Mouse (Mus musculus) heart, postnatal 0 days (tissue): ENCODE measurements at regions not wholly inside any gene's neighbourhood (a gene's known extent, or its start where the extent isn't known, plus 50 kb on each side); places are given as distances from the start of the nearest gene placed in this dataset.

Source experiments
- ATAC-seq: fragments of 200-750 bp; cut with Nextera tagmentation; 2 replicates; pipeline ENCODE4 v1.8.0; 2017; ENCODE audit warnings: low read depth, moderate number of reproducible peaks, moderate library complexity; ENCODE audit not compliant: insufficient read depth
- DNase-seq: peaks from one replicate; pipeline ENCODE4 v3.0.0-alpha.2; 2016; ENCODE audit warnings: low spot score
- H3K27ac ChIP-seq: fragments of 300-500 bp; sonication (generic); 2 replicates; pipeline ENCODE4 v1.5.1; 2014; ENCODE audit warnings: low read depth, mild to moderate bottlenecking
- H3K27me3 ChIP-seq: fragments of 300-500 bp; sonication (generic); 2 replicates; pipeline ENCODE4 v1.6.1; 2014; ENCODE audit warnings: low read length, mixed read lengths; ENCODE audit not compliant: control insufficient read depth, insufficient read depth
- H3K36me3 ChIP-seq: fragments of 300-500 bp; sonication (generic); replicated peaks from 2 replicates; pipeline ENCODE4 v1.6.1; 2014; ENCODE audit warnings: low read length, mixed read lengths; ENCODE audit not compliant: control insufficient read depth, insufficient read depth
- H3K4me1 ChIP-seq: fragments of 300-500 bp; sonication (generic); 2 replicates; pipeline ENCODE4 v1.6.1; 2014; ENCODE audit warnings: antibody characterized with exemption; ENCODE audit not compliant: control insufficient read depth, insufficient read depth
- H3K4me2 ChIP-seq: fragments of 300-500 bp; sonication (generic); 2 replicates; pipeline ENCODE4 v1.6.1; 2014; ENCODE audit warnings: low read depth, mild to moderate bottlenecking, low read length, moderate library complexity
- H3K4me3 ChIP-seq: fragments of 300-500 bp; sonication (generic); 2 replicates; pipeline ENCODE4 v1.5.1; 2014; ENCODE audit warnings: low read depth, low read length
- H3K9ac ChIP-seq: fragments of 300-500 bp; sonication (generic); replicated peaks from 2 replicates; pipeline ENCODE4 v1.6.1; 2014; ENCODE audit warnings: low read depth, low read length, mixed read lengths
- H3K9me3 ChIP-seq: fragments of 300-500 bp; sonication (generic); replicated peaks from 2 replicates; pipeline ENCODE4 v1.6.1; 2016; ENCODE audit warnings: low read length; ENCODE audit not compliant: control insufficient read depth
- CTCF ChIP-seq: IDR thresholded peaks from 2 replicates; pipeline ENCODE4 v1.5.1; 2016; ENCODE audit warnings: antibody characterized with exemption, control low read depth, low read depth
- EP300 ChIP-seq: IDR thresholded peaks from 2 replicates; pipeline ENCODE4 v1.6.1; 2016; ENCODE audit warnings: antibody characterized with exemption, low read depth
- WGBS: fragments of 180-500 bp; shearing (Covaris S2); extraction: QIAGEN DNeasy Blood & Tissue Kit; methylation state at CpG from one replicate; pipeline ENCODE4 v1.1.7; 2014; 5-methylcytosine and 5-hydroxymethylcytosine counted together

- Histone ChIP-seq H3K4me3 (no peak overlapping the region), H3K4me2 (no peak overlapping the region), H3K9ac (no peak overlapping the region), H3K27me3 (no peaks in the 10 kb centered on the region), H3K9me3 (no peaks in the 10 kb centered on the region), H3K27ac (no peak overlapping the region), H3K36me3 (no peaks in the 10 kb centered on the region), H3K4me1 (no peaks in the 10 kb centered on the region)
- ATAC-seq, result no peak
- WGBS, result 84% methylated on average over 3 of the region's 3 CpGs
- TF ChIP-seq EP300 (no peak), CTCF (no peak)
- DNase-seq, result no peak
Observed at GRCm38 (mm10) chr13:42558526-42558925, 121.9 kb upstream of the Phactr1 start.

DNA sequence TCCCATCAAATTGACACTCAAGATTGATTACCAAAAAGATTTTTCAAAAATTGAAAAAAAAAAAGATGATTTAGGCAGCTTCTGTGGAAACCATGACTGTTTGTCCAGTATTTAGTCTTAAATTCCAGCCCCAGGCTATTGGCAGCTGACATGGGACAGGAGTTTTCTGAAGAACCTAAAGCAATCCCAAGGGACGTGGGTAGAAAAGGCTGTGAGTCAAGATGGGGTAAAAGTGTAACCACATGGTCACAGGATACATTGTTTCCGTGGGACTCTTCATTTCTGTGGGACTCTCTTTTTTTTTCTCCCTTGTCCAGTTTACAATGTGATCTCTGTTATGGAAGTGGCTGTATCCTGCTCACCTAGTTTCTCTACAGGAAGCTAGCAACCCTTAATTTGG, 119.0 kb upstream of the Phactr1 start:
- Histone ChIP-seq H3K36me3 (no peaks in the 10 kb centered on the region), H3K27me3 (no peaks in the 10 kb centered on the region), H3K27ac (no peak overlapping the region), H3K9me3 (no peaks in the 10 kb centered on the region), H3K4me3 (no peak overlapping the region), H3K4me1 (no peaks in the 10 kb centered on the region), H3K9ac (no peak overlapping the region), H3K4me2 (no peak overlapping the region)
- no peak for DNase-seq
- TF ChIP-seq EP300, result no peak
- no peak for TF ChIP-seq CTCF
- WGBS, result 70% methylated on average over 2 of the region's 2 CpGs
- ATAC-seq, result no peak

DNA sequence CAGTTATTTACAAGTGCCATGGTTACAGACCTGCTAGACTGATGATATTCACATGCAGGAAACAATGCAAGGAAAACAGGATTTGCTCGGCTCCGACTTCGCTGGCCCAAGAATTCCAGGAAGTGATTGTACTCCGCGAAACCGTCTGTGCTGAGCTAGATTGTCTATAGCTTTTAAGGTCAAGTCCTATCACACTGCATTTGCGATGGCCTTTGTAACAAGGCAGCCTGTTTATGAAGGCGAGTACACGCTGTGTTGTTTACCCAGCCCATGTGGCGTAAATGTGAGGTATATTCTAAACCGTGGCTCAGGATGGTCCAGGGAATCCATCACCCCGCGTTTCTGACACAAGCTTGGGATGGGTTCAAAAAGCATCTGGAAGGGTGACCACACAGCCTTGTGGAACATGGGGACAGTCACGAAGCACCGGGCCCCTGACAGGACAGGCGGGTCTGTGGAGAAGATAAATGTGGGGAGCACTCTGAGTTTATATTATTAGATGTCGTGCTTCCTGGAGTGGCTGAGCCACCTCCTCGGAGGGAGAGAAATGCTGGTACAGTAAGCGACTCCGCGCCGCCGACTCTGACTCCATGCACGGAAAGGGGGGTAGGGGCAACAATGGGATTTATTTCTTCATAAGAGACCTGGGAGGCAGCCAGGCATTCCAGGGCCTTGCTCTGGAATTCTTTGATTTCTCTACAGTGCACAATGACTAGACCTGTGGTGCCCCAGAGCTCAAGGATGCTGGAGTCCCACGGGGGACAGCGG, 114.9 kb upstream of the Phactr1 start:
- H3K4me1 ChIP-seq, result no peaks in the 10 kb centered on the region
- no peak overlapping the region for H3K4me3 ChIP-seq
- 38% methylated on average over 26 of the region's 26 CpGs for WGBS
- H3K9ac ChIP-seq, result no peak overlapping the region
- peak; percentile 70 for DNase-seq
- ATAC-seq, result peak; percentile 74
- H3K27ac ChIP-seq, result peak overlapping the region; percentile 76
- H3K27me3 ChIP-seq, result no peaks in the 10 kb centered on the region
- H3K4me2 ChIP-seq, result peak overlapping the region; percentile 34
- TF ChIP-seq CTCF (no peak), EP300 (no peak)
- H3K9me3 ChIP-seq, result no peaks in the 10 kb centered on the region
- H3K36me3 ChIP-seq, result no peaks in the 10 kb centered on the region

DNA sequence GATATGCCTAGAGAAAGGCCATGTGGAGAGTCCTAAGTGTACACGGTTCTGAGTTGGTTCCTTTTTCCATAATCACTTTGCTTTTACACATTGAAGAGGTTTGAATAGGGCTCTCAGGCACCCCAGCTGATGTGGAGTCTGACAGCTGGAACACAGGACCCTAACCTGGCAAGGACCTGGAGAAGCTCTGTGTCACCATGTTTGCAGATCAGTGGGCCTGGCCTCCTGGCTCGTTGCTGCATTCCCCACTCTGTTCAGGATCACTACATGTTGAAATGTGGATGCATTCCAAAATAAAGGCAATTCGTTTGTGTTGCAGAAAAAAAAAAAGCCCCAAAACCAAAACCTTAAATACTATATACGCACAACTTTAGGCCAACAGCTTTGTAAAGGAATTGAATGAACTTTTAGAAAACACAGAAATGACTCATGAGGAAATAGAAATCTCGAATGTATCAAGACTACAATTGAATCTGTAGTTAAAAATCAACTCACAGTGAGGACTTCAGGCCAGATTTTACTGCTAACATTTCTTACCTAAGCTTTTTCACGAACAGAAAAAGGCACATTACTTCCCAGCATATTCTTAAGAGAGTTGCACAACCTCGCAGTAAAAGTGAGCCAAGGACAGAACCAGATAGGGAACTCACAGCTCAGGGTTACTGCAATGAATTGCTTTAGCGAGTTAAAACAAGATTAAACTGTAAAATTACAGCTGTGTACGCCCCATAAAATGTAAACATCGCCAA, 109.6 kb upstream of the Phactr1 start:
- no peaks in the 10 kb centered on the region for H3K9me3 ChIP-seq
- H3K4me1 ChIP-seq, result peaks cover 4% of the 10 kb centered on the region; the same call in 1 of the 2 replicates
- no peaks in the 10 kb centered on the region for H3K27me3 ChIP-seq
- no peak overlapping the region for H3K4me2 ChIP-seq
- no peaks in the 10 kb centered on the region for H3K36me3 ChIP-seq
- no peak overlapping the region for H3K9ac ChIP-seq
- DNase-seq, result no peak
- H3K4me3 ChIP-seq, result no peak overlapping the region
- 63% methylated on average over 10 of the region's 10 CpGs for WGBS
- H3K27ac ChIP-seq, result no peak overlapping the region
- ATAC-seq, result no peak
- TF ChIP-seq CTCF (no peak), EP300 (no peak)

GRCm38 (mm10) chr13:42574189-42574588, 106.2 kb upstream of the Phactr1 start:
- ATAC-seq (no peak), DNase-seq (no peak)
- Histone ChIP-seq H3K27me3 (no peaks in the 10 kb centered on the region), H3K4me1 (peaks cover 4% of the 10 kb centered on the region; the same call in 1 of the 2 replicates), H3K9me3 (no peaks in the 10 kb centered on the region), H3K9ac (no peak overlapping the region), H3K4me3 (no peak overlapping the region), H3K36me3 (no peaks in the 10 kb centered on the region), H3K27ac (no peak overlapping the region), H3K4me2 (no peak overlapping the region)
- TF ChIP-seq CTCF (no peak), EP300 (no peak)
- 37% methylated on average over 4 of the region's 4 CpGs for WGBS
